Mouse (Mus musculus): ENCODE data around the gene Abcb8. TPM values are rescaled to one million over a fixed set of nuclear protein-coding genes. Genes with fewer than 3 reads are reported as not detected.

Gene Abcb8
- 10 to 100 TPM; 37.0 to 39.8 TPM for total RNA-seq (2021)
- long read RNA-seq, experiment 1, transcript Abcb8-201 (16 exons, 2,939 nt), result major isoform, 40 of 53 reads
- long read RNA-seq, experiment 1, partial matches to known transcripts, result 7 of 53 reads
- long read RNA-seq, experiment 1, other reads (novel, unspliced or antisense), result 6 of 53 reads
- long read RNA-seq, experiment 2, transcript Abcb8-201 (16 exons, 2,939 nt), result major isoform, 51 of 63 reads
- long read RNA-seq, experiment 2, partial matches to known transcripts, result 3 of 63 reads
- long read RNA-seq, experiment 2, other reads (novel, unspliced or antisense), result 8 of 63 reads

DNA sequence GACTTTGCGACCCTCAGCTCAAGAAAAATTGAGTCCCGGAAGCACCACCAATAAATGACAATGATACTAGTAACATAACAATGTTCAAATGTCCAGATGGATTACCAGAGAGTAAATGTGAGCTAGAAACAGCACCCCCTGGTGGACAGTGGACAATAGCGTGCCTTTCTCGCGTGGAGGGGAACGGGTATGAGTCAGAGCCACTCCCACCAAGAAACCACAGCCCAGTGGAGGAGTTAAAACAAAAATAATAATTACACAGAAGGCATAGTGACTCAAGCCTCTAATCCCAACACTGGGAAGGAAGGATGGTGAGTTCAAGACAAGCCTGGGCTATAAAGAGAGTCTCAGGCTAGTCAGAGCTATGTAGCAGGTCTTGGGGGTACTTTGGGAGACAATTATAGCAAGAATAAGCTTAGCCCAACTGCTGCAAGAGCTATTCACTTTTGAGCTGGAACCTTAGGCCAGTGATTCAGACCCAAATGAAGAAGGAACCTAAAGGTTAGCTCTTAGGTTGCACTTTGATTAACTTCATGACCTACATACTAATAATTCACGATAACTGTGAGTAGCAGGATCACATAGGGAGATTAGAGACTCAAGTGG lies at the start of gene Abcb8:
Gene Abcb8 (plus strand): TSS at position 272 of the 606 bp plus-strand sequence.
- Histone ChIP-seq H3K4me3 (peak within 1 kb of the TSS; percentile 86), H3K27ac (peak within 1 kb of the TSS; percentile 98)
- TF ChIP-seq CTCF (IDR thresholded peaks at IDR 0.05), result peak; percentile 90
- intact Hi-C loops (cut with DNase I), result no loop called here
- DNase-seq, result peak; percentile 77

DNA sequence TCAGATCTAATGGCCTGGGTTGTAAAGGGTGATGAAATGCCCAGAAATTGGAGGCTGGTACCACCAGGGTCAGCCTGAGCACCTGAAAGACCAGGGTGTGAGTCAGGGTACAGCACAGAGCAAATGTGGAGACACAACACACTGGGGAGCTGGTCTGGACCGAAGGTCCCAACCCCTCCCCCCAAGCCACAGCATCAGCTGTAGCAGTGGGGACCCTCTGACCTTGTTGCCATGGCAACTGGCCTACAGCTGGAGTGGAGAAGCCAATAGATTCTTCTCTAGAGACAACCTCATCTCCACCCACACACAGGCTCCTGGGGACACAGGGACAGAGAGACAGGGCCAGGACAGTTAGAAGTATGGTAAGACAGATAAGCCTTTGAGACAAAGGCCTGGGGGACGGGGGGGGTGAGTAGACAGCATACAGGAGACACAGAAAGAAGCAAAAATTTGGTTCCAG lies 49.5 kb upstream of the Abcb8 start:
- intact Hi-C loops (cut with DNase I), result no loop called here
- no peak overlapping the region for H3K27ac ChIP-seq
- TF ChIP-seq CTCF (IDR thresholded peaks at IDR 0.05), result no peak
- H3K4me3 ChIP-seq, result no peak overlapping the region
- DNase-seq, result no peak

DNA sequence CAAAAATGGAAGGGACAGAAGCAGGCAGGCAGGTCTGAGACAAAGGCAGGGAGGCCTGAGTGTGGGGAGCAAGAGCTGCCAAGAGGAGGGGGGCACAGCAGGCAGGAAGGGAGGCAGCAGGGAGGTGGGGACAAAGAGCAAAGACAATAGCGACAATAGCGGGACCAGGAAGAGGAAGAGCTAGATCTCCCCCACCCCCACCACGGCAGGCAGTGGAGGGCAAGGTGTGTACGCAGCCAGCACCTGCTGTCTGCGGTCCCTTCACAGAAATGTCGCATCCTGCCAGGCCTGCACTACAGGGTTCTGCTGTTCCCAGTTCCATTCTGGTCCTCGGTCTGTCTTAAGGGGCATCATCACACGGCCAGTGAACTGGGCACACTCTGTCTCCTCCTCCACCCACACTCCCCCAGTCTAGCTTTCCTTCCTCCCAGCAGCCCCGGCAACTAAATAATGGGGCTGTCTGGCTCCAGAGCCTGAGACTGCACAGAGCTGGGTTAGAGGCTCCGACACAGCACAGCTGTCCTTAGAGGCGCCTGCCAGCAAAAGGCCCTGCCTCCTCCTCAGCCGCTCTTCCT lies 48.9 kb upstream of the Abcb8 start:
- H3K4me3 ChIP-seq, result no peak overlapping the region
- H3K27ac ChIP-seq, result no peak overlapping the region
- intact Hi-C loops (cut with DNase I), result no loop called here
- DNase-seq, result no peak
- TF ChIP-seq CTCF (IDR thresholded peaks at IDR 0.05), result no peak

- no peak for DNase-seq
Measured at GRCm38 (mm10) chr5:24346313-24346712, 47.1 kb upstream of the Abcb8 start.

DNA sequence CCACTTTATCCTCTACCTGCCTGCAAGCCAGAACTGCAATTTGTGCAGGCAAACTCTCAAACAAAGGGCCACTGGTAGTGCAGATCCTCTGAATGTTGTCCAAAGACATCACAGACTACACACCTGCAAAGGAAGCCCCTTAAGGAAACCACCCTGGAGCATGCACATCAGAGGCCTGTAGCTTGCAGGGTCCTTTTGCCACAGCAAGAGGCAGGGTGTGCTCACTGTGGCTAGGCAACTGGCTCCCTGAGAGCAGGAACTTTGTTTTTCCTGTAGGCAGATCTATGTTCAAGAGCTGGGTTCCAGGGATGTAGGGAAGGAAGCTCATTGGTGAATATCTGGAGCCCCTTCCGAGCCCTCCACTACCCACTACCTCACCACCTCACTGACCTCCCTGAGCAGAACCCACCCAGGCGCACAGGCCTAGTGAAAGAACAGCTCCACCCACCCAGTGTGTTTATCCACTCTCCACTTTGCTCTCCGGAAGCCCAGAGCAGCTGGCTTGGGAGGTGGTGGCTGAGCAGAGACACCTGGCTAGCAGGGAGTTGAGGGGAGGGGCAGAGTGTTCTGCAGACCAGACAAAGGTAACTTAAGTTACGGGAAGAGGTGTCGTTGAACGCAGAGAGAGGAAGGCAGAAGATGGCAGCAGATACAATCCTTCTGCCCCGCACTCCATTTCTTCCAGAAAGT lies 46.1 kb upstream of the Abcb8 start:
- Histone ChIP-seq H3K27ac (no peak overlapping the region), H3K4me3 (no peak overlapping the region)
- intact Hi-C loops (cut with DNase I), result no loop called here
- DNase-seq, result no peak
- TF ChIP-seq CTCF (IDR thresholded peaks at IDR 0.05), result no peak

More at GRCm38 (mm10) chr5:24346313-24346712, 47.1 kb upstream of the Abcb8 start:
- TF ChIP-seq CTCF (IDR thresholded peaks at IDR 0.05), result no peak
- intact Hi-C loops (cut with DNase I), result no loop called here
- Histone ChIP-seq H3K27ac (no peak overlapping the region), H3K4me3 (no peak overlapping the region)

DNA sequence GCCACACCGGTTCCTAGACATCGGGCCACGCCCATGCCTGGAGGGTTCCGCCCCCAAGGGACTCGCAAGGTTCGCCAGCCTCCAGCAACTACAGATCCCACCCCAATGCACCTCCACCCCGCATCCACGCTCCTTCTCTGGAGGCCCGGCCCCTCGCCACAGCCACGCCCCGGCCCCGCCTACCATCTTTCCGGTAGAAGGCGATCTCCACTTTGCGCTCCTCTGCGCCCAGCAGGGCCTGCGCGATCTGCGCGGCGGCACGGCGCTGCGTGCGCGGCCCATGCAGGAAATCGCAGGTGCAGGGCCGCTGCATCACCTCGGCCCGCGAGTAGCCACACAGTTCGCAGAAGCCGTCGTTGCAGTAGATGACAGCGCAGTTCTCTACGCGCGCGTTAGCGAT lies 45.3 kb upstream of the Abcb8 start:
- intact Hi-C loops (cut with DNase I), result no loop called here
- no peak for TF ChIP-seq CTCF (IDR thresholded peaks at IDR 0.05)
- Histone ChIP-seq H3K4me3 (peak overlapping the region; percentile 72), H3K27ac (no peak overlapping the region)
- DNase-seq, result peak; percentile 71

- H3K4me3 ChIP-seq, result peak overlapping the region; percentile 72
- no peak for DNase-seq
- intact Hi-C loops (cut with DNase I), result no loop called here
- no peak overlapping the region for H3K27ac ChIP-seq
- TF ChIP-seq CTCF (IDR thresholded peaks at IDR 0.05), result no peak
Measured at GRCm38 (mm10) chr5:24348546-24348945, 44.9 kb upstream of the Abcb8 start.

DNA sequence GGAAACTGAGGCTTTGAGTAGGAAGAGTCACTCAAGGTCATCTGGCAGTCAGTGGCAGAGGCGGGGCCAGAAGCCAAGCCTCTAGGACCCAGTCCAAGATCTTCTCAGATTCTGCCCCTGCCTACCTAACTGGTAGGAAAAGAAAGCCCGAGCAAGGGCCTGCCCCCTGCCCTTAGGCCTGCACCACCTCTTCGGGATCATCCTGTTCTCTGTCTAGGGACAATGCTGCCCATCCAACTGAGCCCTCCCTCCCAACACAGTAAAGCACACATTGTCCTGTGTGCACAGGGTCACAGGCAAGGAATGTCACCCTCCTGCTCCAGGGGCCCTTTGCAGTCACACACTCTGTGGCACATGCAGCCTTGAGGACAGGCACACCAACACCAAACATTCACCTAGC lies 43.4 kb upstream of the Abcb8 start:
- no peak for DNase-seq
- H3K27ac ChIP-seq, result no peak overlapping the region
- H3K4me3 ChIP-seq, result no peak overlapping the region
- intact Hi-C loops (cut with DNase I), result no loop called here
- TF ChIP-seq CTCF (IDR thresholded peaks at IDR 0.05), result no peak

- TF ChIP-seq CTCF (IDR thresholded peaks at IDR 0.05), result no peak
- no peak for DNase-seq
- intact Hi-C loops (cut with DNase I), result no loop called here
- H3K27ac ChIP-seq, result no peak overlapping the region
- peak overlapping the region; percentile 76 for H3K4me3 ChIP-seq
Measured at GRCm38 (mm10) chr5:24350531-24351250, 42.8 kb upstream of the Abcb8 start.

- TF ChIP-seq CTCF (IDR thresholded peaks at IDR 0.05), result no peak
- no peak for DNase-seq
- intact Hi-C loops (cut with DNase I), result no loop called here
- H3K4me3 ChIP-seq, result peak within 1 kb of the TSS; percentile 76
- H3K27ac ChIP-seq, result no peak within 1 kb of the TSS
Measured at GRCm38 (mm10) chr5:24351278-24351677, 42.2 kb upstream of the Abcb8 start, which contains the start of gene Kcnh2. Gene Kcnh2, minus strand, starts transcription at chr5:24351604.

- TF ChIP-seq CTCF (IDR thresholded peaks at IDR 0.05), result no peak
- Histone ChIP-seq H3K4me3 (peak overlapping the region; percentile 76), H3K27ac (no peak overlapping the region)
- DNase-seq, result peak; percentile 81
- intact Hi-C loops (cut with DNase I), result no loop called here
Measured at GRCm38 (mm10) chr5:24351701-24352171, 41.7 kb upstream of the Abcb8 start.

GRCm38 (mm10) chr5:24352251-24352859 lies 41.1 kb upstream of the Abcb8 start:
- Histone ChIP-seq H3K4me3 (peak overlapping the region; percentile 76), H3K27ac (no peak overlapping the region)
- DNase-seq, result no peak
- intact Hi-C loops (cut with DNase I), result no loop called here
- TF ChIP-seq CTCF (IDR thresholded peaks at IDR 0.05), result no peak

Data from gastrocnemius, adult 2 months (tissue).